Mouse (Mus musculus) forebrain, embryonic 16.5 days (tissue): ENCODE measurements around the gene Serpina6. TPM values are rescaled to one million over a fixed set of nuclear protein-coding genes. Genes with fewer than 3 reads are reported as not detected.

Experiments
- ATAC-seq: fragments of 200-750 bp; cut with Nextera tagmentation; 2 replicates; pipeline ENCODE4 v1.8.0; 2017; ENCODE audit warnings: mild to moderate bottlenecking, moderate library complexity
- H3K27ac ChIP-seq: fragments of 300-500 bp; sonication (generic); 2 replicates; pipeline ENCODE4 v1.5.1; 2014; ENCODE audit warnings: low read length, control low read depth
- H3K27me3 ChIP-seq: fragments of 300-500 bp; sonication (generic); replicated peaks from 2 replicates; pipeline ENCODE4 v1.6.1; 2014; ENCODE audit warnings: low read length; ENCODE audit not compliant: control insufficient read depth, insufficient read depth
- H3K36me3 ChIP-seq: fragments of 300-500 bp; sonication (generic); 2 replicates; pipeline ENCODE4 v1.6.1; 2014; ENCODE audit not compliant: control insufficient read depth, insufficient read depth
- H3K4me1 ChIP-seq: fragments of 300-500 bp; sonication (generic); replicated peaks from 2 replicates; pipeline ENCODE4 v1.6.1; 2014; ENCODE audit warnings: low read length; ENCODE audit not compliant: control insufficient read depth, insufficient read depth
- H3K4me2 ChIP-seq: fragments of 300-500 bp; sonication (generic); 2 replicates; pipeline ENCODE4 v1.6.1; 2014; ENCODE audit warnings: mild to moderate bottlenecking, low read length, control low read depth
- H3K4me3 ChIP-seq: fragments of 300-500 bp; sonication (generic); replicated peaks from 2 replicates; pipeline ENCODE4 v1.5.1; 2014; ENCODE audit warnings: mild to moderate bottlenecking, low read length, control low read depth
- H3K9ac ChIP-seq: fragments of 300-500 bp; sonication (generic); replicated peaks from 2 replicates; pipeline ENCODE4 v1.6.1; 2014; ENCODE audit warnings: low read depth, low read length, control low read depth
- H3K9me3 ChIP-seq: fragments of 300-500 bp; sonication (generic); 2 replicates; pipeline ENCODE4 v1.6.1; 2016; ENCODE audit warnings: low read length; ENCODE audit not compliant: control insufficient read depth
- WGBS: fragments of 180-500 bp; shearing (Covaris S2); extraction: QIAGEN DNeasy Blood & Tissue Kit; methylation state at CpG from one replicate; pipeline ENCODE4 v1.1.7; 2014; 5-methylcytosine and 5-hydroxymethylcytosine counted together
- polyA plus RNA-seq: library from polyadenylated mRNA; unstranded; fragments of >200 nt; fragmentation: Nextera tagmentation; extraction: Ambion mirVana; gene quantifications from 2 replicates; pipeline ENCODE4 v1.2.1, GENCODE M21; 2015

Gene Serpina6
- polyA plus RNA-seq, result not detected in 2 replicates

DNA sequence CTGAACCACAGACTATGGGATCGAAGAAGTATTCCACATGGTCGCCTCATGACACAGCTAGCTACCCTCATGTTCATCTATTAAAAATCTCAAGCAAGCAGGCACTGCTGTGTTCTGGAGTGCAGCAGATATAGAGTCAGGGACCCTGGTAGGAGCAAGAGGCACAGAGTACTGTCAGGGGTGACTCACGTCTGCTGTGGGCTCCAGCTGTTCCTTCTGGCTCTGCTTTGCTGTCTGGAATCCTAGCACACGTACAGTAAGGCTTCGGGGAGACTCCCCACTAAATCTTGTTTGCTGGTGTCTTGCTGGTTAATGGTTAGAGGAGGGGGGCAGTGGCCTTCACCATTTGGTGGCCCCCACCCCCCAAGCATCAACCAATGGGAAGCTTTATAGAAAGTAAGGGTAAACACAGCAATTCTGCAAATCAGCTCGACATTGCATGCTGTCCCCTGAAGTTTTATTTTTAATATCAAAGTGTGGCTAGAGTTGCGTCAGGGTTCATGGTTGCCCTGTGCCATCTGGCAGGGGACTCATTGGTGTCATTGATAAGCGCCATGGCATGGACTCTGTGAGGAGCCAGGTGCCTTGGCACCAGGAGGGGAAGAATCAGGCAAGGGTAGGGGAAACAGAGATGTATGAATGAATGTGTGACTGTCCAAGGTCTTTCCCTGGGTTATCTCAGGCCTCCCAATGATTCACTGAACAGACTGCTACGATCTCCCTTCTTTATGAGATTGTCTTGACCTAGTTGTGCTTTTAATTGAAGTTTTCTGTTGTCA is at the start of gene Serpina6:
TSS of gene Serpina6 (minus strand) at position 365 of the 779 bp plus-strand sequence.
- no peak for ATAC-seq
- Histone ChIP-seq H3K36me3 (no peaks in the 10 kb centered on the region), H3K4me2 (no peak within 1 kb of the TSS), H3K4me3 (no peak within 1 kb of the TSS), H3K9me3 (no peaks in the 10 kb centered on the region), H3K27ac (no peak within 1 kb of the TSS), H3K27me3 (no peaks in the 10 kb centered on the region), H3K9ac (no peak within 1 kb of the TSS), H3K4me1 (no peaks in the 10 kb centered on the region)
- 83% methylated on average over 9 of the region's 9 CpGs for WGBS

DNA sequence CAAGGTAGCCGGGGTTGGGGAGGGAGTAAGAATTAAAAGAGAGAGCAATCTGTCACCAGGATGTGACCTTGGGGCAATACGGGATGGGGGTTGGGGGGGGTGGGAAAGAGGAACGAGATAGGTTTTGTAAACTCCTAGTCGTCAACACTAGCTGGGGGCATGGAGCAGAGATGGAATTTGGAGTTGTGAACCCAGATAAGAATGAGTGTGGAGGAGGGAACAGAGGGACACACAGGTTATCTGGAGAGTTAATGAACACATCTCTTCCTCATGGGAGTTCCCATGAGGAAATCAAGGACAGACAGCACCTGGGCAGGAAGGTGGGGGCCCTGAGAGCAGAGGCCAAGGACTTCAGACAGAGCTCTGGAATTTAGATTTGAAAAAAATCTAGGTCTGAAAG is 49.1 kb upstream of the Serpina6 start:
- H3K4me1 ChIP-seq, result no peaks in the 10 kb centered on the region
- no peaks in the 10 kb centered on the region for H3K27me3 ChIP-seq
- no peaks in the 10 kb centered on the region; the same call in 1 of the 2 replicates for H3K9me3 ChIP-seq
- no peak overlapping the region for H3K9ac ChIP-seq
- H3K4me3 ChIP-seq, result no peak overlapping the region
- no peak for ATAC-seq
- H3K4me2 ChIP-seq, result no peak overlapping the region
- 88% methylated on average over 4 of the region's 4 CpGs for WGBS
- H3K36me3 ChIP-seq, result no peaks in the 10 kb centered on the region
- H3K27ac ChIP-seq, result no peak overlapping the region

DNA sequence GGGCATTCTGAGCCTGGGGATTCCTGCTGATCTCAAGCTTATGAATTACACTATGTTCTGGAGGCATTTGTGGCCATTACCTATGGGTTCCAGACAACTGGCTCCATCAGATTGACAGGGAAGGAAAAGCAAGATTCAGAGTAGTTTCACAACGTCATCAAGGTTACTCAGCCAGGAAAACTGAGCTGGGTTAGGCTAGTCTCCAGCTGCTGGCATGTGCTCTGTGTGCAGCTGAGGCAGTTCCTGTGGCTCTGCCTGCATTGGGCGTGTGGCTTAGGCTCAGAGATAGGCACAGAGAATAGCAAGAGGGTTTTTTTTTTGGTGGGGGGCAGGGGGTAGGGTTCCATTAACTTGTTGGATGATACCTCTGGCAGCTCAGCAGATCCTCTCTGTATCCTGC is 48.5 kb upstream of the Serpina6 start:
- Histone ChIP-seq H3K27me3 (no peaks in the 10 kb centered on the region), H3K9ac (no peak overlapping the region), H3K27ac (no peak overlapping the region), H3K9me3 (no peaks in the 10 kb centered on the region; the same call in 1 of the 2 replicates), H3K4me2 (no peak overlapping the region), H3K4me3 (no peak overlapping the region), H3K36me3 (no peaks in the 10 kb centered on the region), H3K4me1 (no peaks in the 10 kb centered on the region)
- ATAC-seq, result no peak
- WGBS, result 64% methylated on average over 2 of the region's 2 CpGs

DNA sequence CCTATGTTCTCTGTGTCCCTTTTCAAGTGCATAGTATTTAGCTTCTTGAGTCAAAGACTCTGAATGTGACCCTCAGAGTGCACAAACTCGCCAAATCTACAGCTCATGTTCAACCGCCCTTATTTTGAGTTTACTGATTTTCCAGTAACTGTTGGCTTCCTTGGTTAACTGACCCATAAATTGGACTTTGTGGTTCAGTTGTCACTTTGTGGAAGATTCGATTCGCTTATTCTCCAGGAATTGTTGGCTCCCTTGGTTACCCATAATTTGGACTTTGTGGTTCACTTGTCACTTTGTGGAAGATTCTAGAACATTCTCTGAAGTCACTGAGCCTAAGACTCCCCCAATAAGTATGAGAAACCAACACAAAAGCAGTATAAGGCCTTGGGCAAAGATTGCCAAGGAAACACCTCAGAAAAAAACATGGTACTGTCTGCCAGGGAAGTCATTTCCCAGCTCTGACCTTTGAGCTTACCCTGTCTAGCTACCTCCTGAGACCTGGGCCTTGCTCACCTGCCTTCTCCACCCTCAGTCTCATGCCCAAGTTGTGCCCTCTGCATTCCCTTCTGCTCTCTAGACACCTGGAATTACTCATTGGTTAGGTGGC is 43.2 kb upstream of the Serpina6 start:
- H3K36me3 ChIP-seq, result no peaks in the 10 kb centered on the region
- H3K9ac ChIP-seq, result no peak overlapping the region
- H3K27ac ChIP-seq, result no peak overlapping the region
- WGBS, result 83% methylated on average over 4 of the region's 4 CpGs
- no peak for ATAC-seq
- H3K4me1 ChIP-seq, result no peaks in the 10 kb centered on the region
- no peak overlapping the region for H3K4me3 ChIP-seq
- H3K4me2 ChIP-seq, result no peak overlapping the region
- no peaks in the 10 kb centered on the region for H3K9me3 ChIP-seq
- no peaks in the 10 kb centered on the region for H3K27me3 ChIP-seq

DNA sequence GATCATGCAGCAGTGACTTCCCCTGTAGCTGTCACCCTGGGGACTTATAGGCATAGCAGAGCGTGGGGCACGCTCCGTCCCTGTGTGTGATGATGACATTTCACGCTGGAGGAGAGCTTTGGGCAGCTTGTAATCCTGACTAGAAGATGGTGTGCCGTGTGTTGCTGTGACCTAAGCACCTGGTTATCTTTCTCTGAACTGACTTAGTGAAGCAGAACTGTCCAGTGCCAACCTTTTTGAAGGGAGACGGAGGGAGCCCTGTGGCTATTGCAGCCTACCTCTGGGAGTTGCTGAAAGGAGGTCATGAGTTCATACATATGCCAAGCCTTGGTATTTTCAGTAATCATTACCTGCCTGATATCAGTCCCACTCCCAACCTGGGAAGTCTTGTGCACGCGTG is 38.4 kb upstream of the Serpina6 start, which contains the start of gene Serpina1f:
TSS of gene Serpina1f (minus strand) at position 101 of the 400 bp plus-strand sequence.
- no peak within 1 kb of the TSS for H3K9ac ChIP-seq
- H3K9me3 ChIP-seq, result peaks cover 3% of the 10 kb centered on the region; the same call in 1 of the 2 replicates
- ATAC-seq, result no peak
- H3K27ac ChIP-seq, result no peak within 1 kb of the TSS
- no peaks in the 10 kb centered on the region for H3K27me3 ChIP-seq
- H3K36me3 ChIP-seq, result no peaks in the 10 kb centered on the region
- no peak within 1 kb of the TSS for H3K4me3 ChIP-seq
- H3K4me2 ChIP-seq, result no peak within 1 kb of the TSS
- H3K4me1 ChIP-seq, result no peaks in the 10 kb centered on the region
- 85% methylated on average over 8 of the region's 8 CpGs for WGBS

DNA sequence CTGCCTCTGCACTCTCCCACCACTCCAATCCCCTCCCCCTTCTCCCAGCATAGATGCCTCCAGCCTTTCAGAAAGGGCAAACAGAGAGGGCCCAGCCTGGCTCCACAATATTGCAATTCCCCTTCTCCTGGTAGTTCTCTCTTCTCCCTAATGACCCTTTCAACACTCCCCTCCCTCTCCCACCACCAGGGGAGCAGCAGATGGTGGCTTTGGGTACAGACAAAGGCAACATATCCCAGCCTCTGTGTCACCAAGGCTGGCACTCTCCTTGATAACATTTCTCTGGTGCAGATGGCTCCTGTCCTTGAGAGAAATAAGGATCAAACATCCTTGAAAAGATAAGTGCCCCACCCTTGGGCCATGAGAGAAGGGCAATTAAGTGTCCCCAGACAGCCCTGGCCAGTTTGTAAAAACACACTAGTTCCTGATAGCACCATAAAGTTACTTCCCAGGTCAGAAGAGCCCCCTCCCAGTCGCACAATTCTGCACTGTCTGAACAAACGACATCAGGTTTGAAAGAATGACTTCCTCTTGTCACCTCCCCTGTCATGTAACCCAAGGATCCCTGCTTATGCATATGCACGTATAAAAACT is 31.3 kb upstream of the Serpina6 start:
- no peaks in the 10 kb centered on the region for H3K27me3 ChIP-seq
- 68% methylated on average over 3 of the region's 3 CpGs for WGBS

DNA sequence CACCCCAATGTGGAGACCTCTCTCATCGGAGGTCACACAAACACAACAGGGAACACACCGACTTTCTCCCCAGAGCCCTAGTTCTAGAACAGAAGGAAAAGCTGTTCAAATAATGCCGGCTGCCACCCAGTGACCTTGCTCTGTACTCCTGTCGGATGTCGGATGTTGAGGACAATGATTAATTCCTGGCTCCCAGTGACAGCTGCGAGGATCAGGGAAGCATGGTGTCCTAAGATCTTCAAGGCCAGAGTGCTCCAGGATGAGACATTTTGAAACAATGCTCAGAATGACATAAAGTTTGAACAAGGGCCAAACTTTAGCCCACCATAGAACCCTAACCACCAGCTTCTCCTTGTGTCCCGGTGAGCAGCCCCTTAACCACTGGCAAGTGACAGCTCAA is 30.0 kb upstream of the Serpina6 start:
- H3K36me3 ChIP-seq, result no peaks in the 10 kb centered on the region
- no peaks in the 10 kb centered on the region for H3K4me1 ChIP-seq
- WGBS, result 84% methylated on average over 7 of the region's 7 CpGs
- no peak overlapping the region for H3K4me2 ChIP-seq
- no peak for ATAC-seq
- H3K9ac ChIP-seq, result no peak overlapping the region
- H3K27ac ChIP-seq, result no peak overlapping the region
- H3K9me3 ChIP-seq, result peaks cover 3% of the 10 kb centered on the region; the same call in 1 of the 2 replicates
- H3K4me3 ChIP-seq, result no peak overlapping the region
- no peaks in the 10 kb centered on the region for H3K27me3 ChIP-seq

More for the DNA sequence above, 31.3 kb upstream of the Serpina6 start:
- ATAC-seq, result no peak
- H3K9me3 ChIP-seq, result peaks cover 3% of the 10 kb centered on the region; the same call in 1 of the 2 replicates
- H3K9ac ChIP-seq, result no peak overlapping the region
- no peak overlapping the region for H3K4me3 ChIP-seq
- H3K4me2 ChIP-seq, result no peak overlapping the region
- H3K4me1 ChIP-seq, result no peaks in the 10 kb centered on the region
- no peaks in the 10 kb centered on the region for H3K36me3 ChIP-seq
- H3K27ac ChIP-seq, result no peak overlapping the region

DNA sequence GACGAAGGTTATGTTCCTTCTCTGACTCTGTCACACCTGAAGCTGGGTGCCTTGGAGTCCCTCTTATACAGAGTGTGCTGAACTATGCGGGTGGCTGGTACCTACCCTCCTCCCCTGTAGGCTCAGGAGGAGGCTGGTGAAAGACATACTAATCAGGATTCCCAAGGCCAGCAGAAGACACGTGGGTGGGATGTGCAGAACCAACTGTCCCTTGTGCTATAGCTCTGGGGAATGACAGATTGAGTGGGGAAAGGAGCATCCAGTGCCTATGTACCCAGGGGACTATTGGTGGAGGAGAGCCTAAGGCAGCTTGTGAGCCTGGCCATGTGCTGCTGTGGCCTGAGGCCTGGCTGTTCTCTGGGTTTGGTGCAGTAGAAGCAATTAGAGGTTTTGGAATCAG is 29.0 kb upstream of the Serpina6 start:
- Histone ChIP-seq H3K4me1 (no peaks in the 10 kb centered on the region), H3K27me3 (no peaks in the 10 kb centered on the region), H3K27ac (no peak overlapping the region), H3K4me3 (no peak overlapping the region), H3K9ac (no peak overlapping the region), H3K36me3 (no peaks in the 10 kb centered on the region), H3K9me3 (peaks cover 3% of the 10 kb centered on the region; the same call in 1 of the 2 replicates), H3K4me2 (no peak overlapping the region)
- ATAC-seq, result no peak
- 83% methylated on average over 3 of the region's 3 CpGs for WGBS

DNA sequence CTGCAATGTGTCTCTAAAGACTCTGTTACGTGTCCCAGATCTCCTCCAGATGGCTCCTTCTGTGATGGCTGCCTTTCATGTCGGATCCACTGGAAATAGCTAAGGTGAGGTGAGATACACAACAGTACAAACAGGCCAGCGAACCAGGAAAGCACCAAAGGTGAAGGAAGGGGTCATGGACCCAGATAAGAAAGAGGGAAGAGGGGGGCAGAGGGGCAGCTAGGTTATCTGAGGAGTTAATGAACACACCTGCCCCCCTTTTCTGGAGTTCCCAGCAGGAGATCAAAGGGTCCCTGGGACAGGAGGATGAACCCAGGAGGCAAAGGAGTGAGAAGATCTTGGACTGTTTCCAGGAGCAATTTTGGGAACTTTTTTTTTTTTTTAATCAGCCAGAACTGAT is 28.4 kb upstream of the Serpina6 start:
- Histone ChIP-seq H3K4me1 (no peaks in the 10 kb centered on the region), H3K27me3 (no peaks in the 10 kb centered on the region), H3K36me3 (no peaks in the 10 kb centered on the region), H3K9me3 (0 out of 2 replicates have a peak, but pooled peaks cover under 1% of the 10 kb centered on the region), H3K4me2 (no peak overlapping the region), H3K4me3 (no peak overlapping the region), H3K27ac (no peak overlapping the region), H3K9ac (no peak overlapping the region)
- WGBS, result 87% methylated on average over 3 of the region's 3 CpGs
- no peak for ATAC-seq
